Mouse (Mus musculus): Measurements from ENCODE around the gene Olfr1022. TPM values are rescaled to one million over a fixed set of nuclear protein-coding genes. Genes with fewer than 3 reads are reported as not detected.

Gene Olfr1022
- polyA plus RNA-seq (2012; rRNA removed), result not detected in 2 replicates

DNA sequence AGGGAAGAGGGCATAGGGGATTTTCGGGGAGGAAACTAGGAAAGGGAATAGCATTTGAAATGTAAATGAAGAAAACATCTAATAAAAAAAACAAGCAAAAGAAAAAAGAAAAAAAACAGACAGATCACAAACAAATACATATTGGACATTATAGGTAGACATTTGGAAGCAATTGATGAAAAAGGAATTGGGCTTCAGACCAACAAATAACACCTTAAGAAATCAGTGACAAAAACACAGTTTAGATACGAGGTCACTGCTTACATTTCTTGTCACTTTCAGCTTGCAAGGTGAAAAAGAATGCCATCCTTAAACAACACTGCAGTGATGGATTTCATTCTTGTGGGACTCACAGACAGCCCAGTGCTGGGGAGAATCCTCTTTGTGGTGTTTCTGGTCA is at the start of gene Olfr1022:
Gene Olfr1022, plus strand, starts transcription at position 301 of the 400 bp plus-strand sequence.

DNA sequence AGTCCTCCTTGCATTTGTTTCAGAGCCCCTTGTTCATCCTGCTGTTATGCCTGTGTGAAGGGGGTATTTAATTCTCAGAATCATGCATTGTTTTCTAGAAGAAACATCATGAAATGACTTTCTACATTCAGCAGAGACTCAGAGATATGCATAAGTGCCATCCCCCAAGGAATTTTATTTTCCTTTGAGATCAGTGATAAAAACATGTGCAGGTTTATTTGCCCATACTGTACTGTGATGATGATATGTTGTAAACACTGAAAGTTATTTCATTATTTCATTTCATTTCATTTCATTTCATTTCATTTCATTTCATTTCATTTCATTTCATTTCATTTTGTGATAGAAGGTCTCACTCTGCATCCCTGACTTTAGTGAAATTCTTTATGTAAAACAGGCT is 23.0 kb upstream of the Olfr1022 start, which contains the start of gene Olfr1019:
Gene Olfr1019, minus strand, starts transcription at position 101 of the 400 bp plus-strand sequence.

DNA sequence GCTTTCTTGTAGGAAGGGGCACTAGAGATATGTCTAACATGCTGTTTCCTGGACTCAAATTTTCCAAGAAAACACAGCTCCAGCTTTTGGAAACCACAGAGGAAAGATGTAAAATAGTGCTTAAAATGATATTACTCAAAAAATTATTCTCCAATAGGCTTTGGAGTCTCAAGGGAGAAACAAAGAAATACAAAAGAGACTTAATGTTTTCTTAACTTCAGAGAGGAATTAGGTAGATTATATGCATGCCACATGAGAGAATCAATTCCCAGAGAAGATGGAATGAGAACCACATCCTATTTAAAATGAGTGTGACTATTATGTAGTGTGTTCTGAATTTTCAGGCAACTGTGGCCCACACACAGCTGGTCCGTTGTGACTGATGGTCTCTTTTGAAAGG is 21.7 kb upstream of the Olfr1022 start, which contains the start of gene Olfr1020:
Gene Olfr1020, plus strand, starts transcription at position 301 of the 400 bp plus-strand sequence.

DNA sequence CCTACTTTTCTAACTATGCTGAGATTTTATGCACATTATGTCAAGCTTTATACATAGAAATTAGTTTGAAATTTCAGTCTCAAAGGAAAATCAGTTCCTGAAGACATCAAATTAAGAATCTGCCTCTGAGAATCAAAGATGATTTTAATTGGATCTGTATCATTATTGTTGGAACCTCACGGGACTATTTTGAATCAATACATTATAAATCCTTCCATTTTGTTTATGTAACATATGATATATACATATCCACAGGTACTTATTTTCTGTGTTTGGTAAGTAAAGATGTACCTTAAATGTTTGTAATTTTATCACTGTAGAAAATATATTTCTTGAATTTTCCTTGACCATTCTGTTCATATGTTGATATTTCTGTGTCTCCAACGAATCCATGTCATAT is 16.9 kb downstream of the Olfr1022 start, which contains the start of gene Olfr1023:
Gene Olfr1023, plus strand, starts transcription at position 301 of the 400 bp plus-strand sequence.

DNA sequence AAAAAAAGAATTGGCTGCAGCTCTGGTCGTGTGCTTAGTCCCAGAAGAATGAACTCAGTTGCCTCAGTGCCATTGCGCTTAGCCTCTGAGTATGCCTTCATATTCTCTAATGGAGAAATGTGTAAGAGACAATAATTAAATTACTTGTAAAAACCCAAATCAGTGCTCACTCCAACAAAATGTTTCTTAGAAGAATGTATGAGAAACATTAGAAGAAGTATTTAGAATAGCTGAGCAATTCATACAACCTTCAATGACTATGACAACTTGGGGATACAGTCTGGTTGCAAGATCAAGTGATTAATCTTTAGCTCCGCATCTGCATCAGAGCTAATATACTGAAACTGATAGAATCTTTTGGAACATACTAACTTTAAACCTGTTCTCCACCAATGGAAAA is 36.6 kb downstream of the Olfr1022 start, which contains the start of gene Olfr1024:
Gene Olfr1024, minus strand, starts transcription at position 101 of the 400 bp plus-strand sequence.

DNA sequence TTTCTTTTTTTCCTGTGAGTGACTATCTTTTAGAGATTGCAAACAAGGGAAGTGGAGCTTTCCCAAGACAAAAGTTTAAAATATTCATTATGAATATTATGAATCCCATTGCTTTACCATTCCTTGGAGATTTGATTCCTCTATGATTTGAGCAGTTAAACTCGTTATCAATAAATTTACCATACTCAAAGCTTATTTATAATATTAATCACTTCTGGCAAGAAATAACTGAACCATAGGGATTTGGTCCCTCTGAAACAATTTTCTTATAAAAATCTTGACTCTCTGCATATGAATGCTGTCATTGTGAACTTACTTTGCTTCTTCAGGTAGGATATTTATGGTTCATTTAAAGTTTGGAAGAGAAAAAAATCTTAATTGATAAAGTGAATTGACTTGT is 46.5 kb downstream of the Olfr1022 start, which contains the start of gene Olfr1025-ps1:
Gene Olfr1025-ps1, plus strand, starts transcription at position 301 of the 400 bp plus-strand sequence.

Other genes starting within 250 kb of the Olfr1022 start
- gene Olfr1002, start 217.9 kb upstream of the Olfr1022 start, polyA plus RNA-seq (2012; rRNA removed), result not detected in 2 replicates
- not detected in 2 replicates for gene Olfr154, start 204.1 kb upstream of the Olfr1022 start, polyA plus RNA-seq (2012; rRNA removed)
- not detected in 2 replicates for gene Olfr1006, start 189.8 kb upstream of the Olfr1022 start, polyA plus RNA-seq (2012; rRNA removed)
- gene Olfr1008, start 179.2 kb upstream of the Olfr1022 start, polyA plus RNA-seq (2012; rRNA removed), result not detected in 2 replicates
- gene Olfr1009, start 153.2 kb upstream of the Olfr1022 start, polyA plus RNA-seq (2012; rRNA removed), result not detected in 2 replicates
- not detected in 2 replicates for gene Olfr1012, start 105.8 kb upstream of the Olfr1022 start, polyA plus RNA-seq (2012; rRNA removed)
- not detected in 2 replicates for gene Olfr1013, start 101.5 kb upstream of the Olfr1022 start, polyA plus RNA-seq (2012; rRNA removed)
- gene Olfr1014, start 95.9 kb upstream of the Olfr1022 start, polyA plus RNA-seq (2012; rRNA removed), result not detected in 2 replicates
- not detected in 2 replicates for gene Olfr1015, start 86.6 kb upstream of the Olfr1022 start, polyA plus RNA-seq (2012; rRNA removed)
- not detected in 2 replicates for gene Olfr1016, start 66.0 kb upstream of the Olfr1022 start, polyA plus RNA-seq (2012; rRNA removed)
- not detected in 2 replicates for gene Olfr1018, start 50.1 kb upstream of the Olfr1022 start, polyA plus RNA-seq (2012; rRNA removed)
- not detected in 2 replicates for gene Olfr1019, start 23.1 kb upstream of the Olfr1022 start, polyA plus RNA-seq (2012; rRNA removed)
- gene Olfr1020, start 21.6 kb upstream of the Olfr1022 start, polyA plus RNA-seq (2012; rRNA removed), result not detected in 2 replicates
- gene Olfr1023, start 17.0 kb downstream of the Olfr1022 start, polyA plus RNA-seq (2012; rRNA removed), result not detected in 2 replicates
- not detected in 2 replicates for gene Olfr1024, start 36.5 kb downstream of the Olfr1022 start, polyA plus RNA-seq (2012; rRNA removed)
- gene Olfr1025-ps1, start 46.6 kb downstream of the Olfr1022 start, polyA plus RNA-seq (2012; rRNA removed), result not detected in 2 replicates
- gene Olfr1026, start 53.0 kb downstream of the Olfr1022 start, polyA plus RNA-seq (2012; rRNA removed), result not detected in 2 replicates
- gene Olfr1028, start 81.8 kb downstream of the Olfr1022 start, polyA plus RNA-seq (2012; rRNA removed), result not detected in 2 replicates
- not detected in 2 replicates for gene Olfr1029, start 105.3 kb downstream of the Olfr1022 start, polyA plus RNA-seq (2012; rRNA removed)
- gene Olfr1030, start 110.7 kb downstream of the Olfr1022 start, polyA plus RNA-seq (2012; rRNA removed), result not detected in 2 replicates
- gene Olfr1031, start 121.7 kb downstream of the Olfr1022 start, polyA plus RNA-seq (2012; rRNA removed), result not detected in 2 replicates
- gene Olfr1032, start 136.9 kb downstream of the Olfr1022 start, polyA plus RNA-seq (2012; rRNA removed), result not detected in 2 replicates
- gene Olfr1033, start 152.0 kb downstream of the Olfr1022 start, polyA plus RNA-seq (2012; rRNA removed), result 0.12 TPM in 1 of 2 replicates, not detected in the other
- 0.02 TPM in 1 of 2 replicates, not detected in the other for gene Olfr1034, start 177.3 kb downstream of the Olfr1022 start, polyA plus RNA-seq (2012; rRNA removed)
- not detected in 2 replicates for gene Olfr1036, start 205.4 kb downstream of the Olfr1022 start, polyA plus RNA-seq (2012; rRNA removed)
- not detected in 2 replicates for gene Olfr1037, start 218.8 kb downstream of the Olfr1022 start, polyA plus RNA-seq (2012; rRNA removed)

Data from stomach, adult 2 months (tissue).